Mouse (Mus musculus): ENCODE data around the gene Rps28. TPM values are rescaled to one million over a fixed set of nuclear protein-coding genes. Genes with fewer than 3 reads are reported as not detected.

Rps28 gene
- polyA plus RNA-seq, 1 experiment from 2014 or later: 534 TPM

- no peaks in the 10 kb centered on the region; the same call in 1 of the 2 replicates for H3K36me3 ChIP-seq
- no peak for ATAC-seq (ENCODE audit: low FRiP score)
- WGBS: 61% methylated on average over 4 of the region's 4 CpGs
- no peak overlapping the region for H3K27ac ChIP-seq (replicated peaks)
- H3K4me1 ChIP-seq: peaks cover 31% of the 10 kb centered on the region
- peaks cover 3% of the 10 kb centered on the region; the same call in 1 of the 2 replicates for H3K27me3 ChIP-seq (replicated peaks)
- peak overlapping the region; percentile 95 for H3K4me2 ChIP-seq
- 0 out of 2 replicates have a peak overlapping the region, but pooled peaks have one; percentile 52 for H3K4me3 ChIP-seq (replicated peaks)
- peak overlapping the region; percentile 48; the same call in 1 of the 2 replicates for H3K9ac ChIP-seq (replicated peaks)
- no peaks in the 10 kb centered on the region for H3K9me3 ChIP-seq (replicated peaks)
Measured at GRCm38 (mm10) chr17:33782067-33782466, 42.3 kb downstream of the Rps28 start.

GRCm38 (mm10) chr17:33781124-33781977, 43.0 kb downstream of the Rps28 start, which contains the start of gene Angptl4:
Gene Angptl4, minus strand, starts transcription at chr17:33781830.
- 2% methylated on average over 50 of the region's 50 CpGs for WGBS
- Histone ChIP-seq H3K4me1 (peaks cover 31% of the 10 kb centered on the region), H3K27ac (replicated peaks) (peak within 1 kb of the TSS; percentile 73), H3K9ac (replicated peaks) (peak within 1 kb of the TSS; percentile 48), H3K9me3 (replicated peaks) (no peaks in the 10 kb centered on the region), H3K36me3 (no peaks in the 10 kb centered on the region; the same call in 1 of the 2 replicates), H3K27me3 (replicated peaks) (peaks cover 3% of the 10 kb centered on the region; the same call in 1 of the 2 replicates), H3K4me2 (peak within 1 kb of the TSS; percentile 95), H3K4me3 (replicated peaks) (peak within 1 kb of the TSS; percentile 52)
- ATAC-seq (ENCODE audit: low FRiP score): peak; percentile 79

- peak overlapping the region; percentile 73 for H3K27ac ChIP-seq (replicated peaks)
- H3K27me3 ChIP-seq (replicated peaks): peaks cover 3% of the 10 kb centered on the region; the same call in 1 of the 2 replicates
- peak overlapping the region; percentile 95 for H3K4me2 ChIP-seq
- ATAC-seq (ENCODE audit: low FRiP score): no peak
- WGBS: 86% methylated on average over 5 of the region's 5 CpGs
- H3K36me3 ChIP-seq: no peaks in the 10 kb centered on the region; the same call in 1 of the 2 replicates
- H3K9me3 ChIP-seq (replicated peaks): no peaks in the 10 kb centered on the region
- peak overlapping the region; percentile 52 for H3K4me3 ChIP-seq (replicated peaks)
- H3K9ac ChIP-seq (replicated peaks): no peak overlapping the region
- H3K4me1 ChIP-seq: peaks cover 31% of the 10 kb centered on the region
Measured at GRCm38 (mm10) chr17:33780431-33780830, 43.9 kb downstream of the Rps28 start.

GRCm38 (mm10) chr17:33779967-33780295, 44.4 kb downstream of the Rps28 start:
- peaks cover 31% of the 10 kb centered on the region for H3K4me1 ChIP-seq
- peak overlapping the region; percentile 95 for H3K4me2 ChIP-seq
- H3K27ac ChIP-seq (replicated peaks): peak overlapping the region; percentile 73
- WGBS: 88% methylated on average over 5 of the region's 5 CpGs
- no peak for ATAC-seq (ENCODE audit: low FRiP score)
- no peaks in the 10 kb centered on the region for H3K9me3 ChIP-seq (replicated peaks)
- H3K4me3 ChIP-seq (replicated peaks): peak overlapping the region; percentile 52
- H3K27me3 ChIP-seq (replicated peaks): peaks cover 3% of the 10 kb centered on the region; the same call in 1 of the 2 replicates
- no peaks in the 10 kb centered on the region; the same call in 1 of the 2 replicates for H3K36me3 ChIP-seq
- no peak overlapping the region for H3K9ac ChIP-seq (replicated peaks)

- Histone ChIP-seq H3K9ac (replicated peaks) (no peak overlapping the region), H3K4me2 (peak overlapping the region; percentile 95), H3K4me1 (peaks cover 31% of the 10 kb centered on the region), H3K27me3 (replicated peaks) (peaks cover 3% of the 10 kb centered on the region; the same call in 1 of the 2 replicates), H3K27ac (replicated peaks) (peak overlapping the region; percentile 73), H3K36me3 (no peaks in the 10 kb centered on the region; the same call in 1 of the 2 replicates), H3K4me3 (replicated peaks) (no peak overlapping the region), H3K9me3 (replicated peaks) (no peaks in the 10 kb centered on the region)
- ATAC-seq (ENCODE audit: low FRiP score): peak; percentile 81
- 54% methylated on average over 9 of the region's 9 CpGs for WGBS
Measured at GRCm38 (mm10) chr17:33779271-33779966, 44.9 kb downstream of the Rps28 start.

- ATAC-seq (ENCODE audit: low FRiP score): no peak
- Histone ChIP-seq H3K4me2 (no peak overlapping the region), H3K9me3 (replicated peaks) (no peaks in the 10 kb centered on the region), H3K9ac (replicated peaks) (no peak overlapping the region), H3K27me3 (replicated peaks) (no peaks in the 10 kb centered on the region), H3K27ac (replicated peaks) (no peak overlapping the region), H3K4me3 (replicated peaks) (no peak overlapping the region), H3K36me3 (no peaks in the 10 kb centered on the region; the same call in 1 of the 2 replicates), H3K4me1 (peaks cover 9% of the 10 kb centered on the region; the same call in 1 of the 2 replicates)
- WGBS: 95% methylated on average over 4 of the region's 4 CpGs
Measured at GRCm38 (mm10) chr17:33775287-33775686, 49.1 kb downstream of the Rps28 start.

- Histone ChIP-seq H3K4me1 (peaks cover 9% of the 10 kb centered on the region; the same call in 1 of the 2 replicates), H3K9ac (replicated peaks) (no peak overlapping the region), H3K4me2 (no peak overlapping the region), H3K4me3 (replicated peaks) (no peak overlapping the region), H3K36me3 (no peaks in the 10 kb centered on the region; the same call in 1 of the 2 replicates), H3K27me3 (replicated peaks) (no peaks in the 10 kb centered on the region), H3K27ac (replicated peaks) (no peak overlapping the region), H3K9me3 (replicated peaks) (no peaks in the 10 kb centered on the region)
- WGBS: 92% methylated on average over 8 of the region's 8 CpGs
- ATAC-seq (ENCODE audit: low FRiP score): no peak
Measured at GRCm38 (mm10) chr17:33774573-33775155, 49.7 kb downstream of the Rps28 start.

- no peak for ATAC-seq (ENCODE audit: low FRiP score)
- Histone ChIP-seq H3K27ac (replicated peaks) (no peak overlapping the region), H3K9ac (replicated peaks) (no peak overlapping the region), H3K27me3 (replicated peaks) (no peaks in the 10 kb centered on the region), H3K4me3 (replicated peaks) (no peak overlapping the region), H3K4me2 (no peak overlapping the region), H3K4me1 (peaks cover 9% of the 10 kb centered on the region; the same call in 1 of the 2 replicates), H3K36me3 (no peaks in the 10 kb centered on the region; the same call in 1 of the 2 replicates), H3K9me3 (replicated peaks) (no peaks in the 10 kb centered on the region)
- WGBS: 92% methylated on average over 6 of the region's 6 CpGs
Measured at GRCm38 (mm10) chr17:33773871-33774572, 50.3 kb downstream of the Rps28 start.

- no peak overlapping the region for H3K4me3 ChIP-seq (replicated peaks)
- H3K36me3 ChIP-seq: no peaks in the 10 kb centered on the region; the same call in 1 of the 2 replicates
- ATAC-seq (ENCODE audit: low FRiP score): no peak
- peaks cover 3% of the 10 kb centered on the region; the same call in 1 of the 2 replicates for H3K4me1 ChIP-seq
- H3K9ac ChIP-seq (replicated peaks): no peak overlapping the region
- H3K27me3 ChIP-seq (replicated peaks): no peaks in the 10 kb centered on the region
- H3K4me2 ChIP-seq: no peak overlapping the region
- no peak overlapping the region for H3K27ac ChIP-seq (replicated peaks)
- H3K9me3 ChIP-seq (replicated peaks): no peaks in the 10 kb centered on the region
- WGBS: 86% methylated on average over 6 of the region's 6 CpGs
Measured at GRCm38 (mm10) chr17:33773426-33773825, 50.9 kb downstream of the Rps28 start.

GRCm38 (mm10) chr17:33771617-33772016, 52.7 kb downstream of the Rps28 start:
- ATAC-seq (ENCODE audit: low FRiP score): no peak
- WGBS: 93% methylated on average over 4 of the region's 4 CpGs
- no peak overlapping the region for H3K27ac ChIP-seq (replicated peaks)
- no peak overlapping the region for H3K9ac ChIP-seq (replicated peaks)
- H3K36me3 ChIP-seq: no peaks in the 10 kb centered on the region
- H3K27me3 ChIP-seq (replicated peaks): no peaks in the 10 kb centered on the region
- H3K4me1 ChIP-seq: no peaks in the 10 kb centered on the region
- H3K4me2 ChIP-seq: no peak overlapping the region
- no peak overlapping the region for H3K4me3 ChIP-seq (replicated peaks)
- H3K9me3 ChIP-seq (replicated peaks): no peaks in the 10 kb centered on the region

Data from neural tube, embryonic 15.5 days (tissue).